Mouse (Mus musculus) sigmoid colon, adult 10 weeks (tissue): ENCODE measurements around the gene Olfr1375. TPM values are rescaled to one million over a fixed set of nuclear protein-coding genes. Genes with fewer than 3 reads are reported as not detected.

Experiments used
- polyA plus RNA-seq: library from polyadenylated mRNA; stranded (reverse); fragments of 350-450 nt; fragmentation: Illumina TruSeq; extraction: RNeasy Lipid Tissue Mini Kit (QIAGEN cat#74804); gene quantifications from one replicate; pipeline ENCODE4 v1.2.3, GENCODE M21; 2014; ENCODE audit warnings: low read depth, low replicate concordance

Olfr1375 gene
- polyA plus RNA-seq: not detected

DNA sequence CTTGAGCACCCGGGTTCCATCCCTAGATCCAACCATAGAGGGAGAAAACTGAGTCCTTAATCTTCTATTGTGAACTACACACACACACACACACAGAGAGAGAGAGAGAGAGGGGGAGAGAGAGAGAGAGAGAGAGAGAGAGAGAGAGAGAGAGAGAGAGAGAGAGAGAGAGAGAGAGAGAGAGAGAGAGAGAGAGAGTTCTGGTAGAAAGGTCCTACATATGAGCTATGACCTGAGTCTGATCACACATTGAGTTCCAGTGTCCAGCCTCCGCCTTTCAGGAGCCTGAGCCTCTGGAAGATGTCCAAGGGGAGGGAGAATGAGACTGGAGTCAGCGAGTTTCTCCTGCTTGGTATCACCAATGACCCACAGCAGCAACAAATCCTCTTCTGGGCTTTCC, at the start of gene Olfr1375:
Gene Olfr1375 (plus strand): TSS at position 301 of the 400 bp plus-strand sequence.

DNA sequence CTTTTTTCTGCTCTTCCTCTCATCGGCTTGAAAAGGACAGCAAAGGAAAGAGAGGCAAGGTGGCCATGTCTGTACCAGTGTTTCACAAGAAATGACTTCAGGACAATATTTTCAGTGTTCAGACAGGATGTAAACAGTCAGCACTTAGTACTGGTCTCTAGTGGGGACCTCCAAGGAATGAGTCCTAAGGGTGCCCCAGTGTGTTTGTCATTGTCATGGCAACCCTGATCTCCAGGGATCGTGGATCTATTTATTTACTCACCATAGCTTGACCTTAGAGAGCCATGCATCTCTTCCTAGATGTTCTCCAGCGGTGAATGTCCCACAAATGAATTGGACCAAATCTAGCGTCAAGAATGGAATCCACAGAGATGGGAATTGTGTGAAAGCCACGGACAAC, 44.6 kb upstream of the Olfr1375 start, which contains the start of gene Olfr51:
Gene Olfr51 (plus strand): TSS at position 301 of the 400 bp plus-strand sequence.

DNA sequence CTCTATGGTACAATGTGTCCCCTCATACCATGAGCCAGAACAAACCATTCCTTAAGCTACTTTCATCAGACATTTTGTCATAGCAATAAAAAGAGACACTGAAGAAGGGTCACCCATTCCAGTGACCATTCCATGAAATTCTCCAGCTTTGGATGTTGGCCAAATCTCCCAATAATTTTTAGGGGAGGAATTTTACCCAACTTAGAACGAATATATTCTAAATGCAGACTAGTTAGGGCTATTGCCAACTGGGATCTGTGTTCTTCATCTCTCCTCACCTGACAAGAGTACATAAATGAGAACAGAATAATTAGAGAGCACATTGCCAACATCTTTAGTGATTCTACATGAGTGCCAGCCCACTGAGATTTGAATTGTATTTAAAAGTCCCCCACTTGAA, 34.0 kb upstream of the Olfr1375 start, which contains the start of gene Olfr54:
Gene Olfr54 (plus strand): TSS at position 301 of the 400 bp plus-strand sequence.

GRCm38 (mm10) chr11:51059151-51059571, 11.3 kb downstream of the Olfr1375 start, which contains the start of gene Zfp354a:
Gene Zfp354a (plus strand): TSS chr11:51059257.

Other genes starting within 250 kb of the Olfr1375 start
- gene Zfp354c, start 220.4 kb upstream of the Olfr1375 start, polyA plus RNA-seq: 6.9 TPM
- gene Zfp879, start 206.6 kb upstream of the Olfr1375 start, polyA plus RNA-seq: 1.5 TPM
- not detected for gene Grm6, start 197.4 kb upstream of the Olfr1375 start, polyA plus RNA-seq
- 1.5 TPM for gene Zfp454, start 160.5 kb upstream of the Olfr1375 start, polyA plus RNA-seq
- 11.9 TPM for gene Zfp2, start 131.9 kb upstream of the Olfr1375 start, polyA plus RNA-seq
- gene Zfp354b, start 116.5 kb upstream of the Olfr1375 start, polyA plus RNA-seq: 1.9 TPM
- not detected for gene 4933414I15Rik, start 104.3 kb upstream of the Olfr1375 start, polyA plus RNA-seq
- not detected for gene Prop1, start 94.3 kb upstream of the Olfr1375 start, polyA plus RNA-seq
- not detected for gene Olfr1378, start 81.6 kb upstream of the Olfr1375 start, polyA plus RNA-seq
- not detected for gene Olfr1377, start 66.1 kb upstream of the Olfr1375 start, polyA plus RNA-seq
- gene Olfr51, start 44.5 kb upstream of the Olfr1375 start, polyA plus RNA-seq: not detected
- not detected for gene Olfr54, start 33.9 kb upstream of the Olfr1375 start, polyA plus RNA-seq
- gene Zfp354a, start 11.1 kb downstream of the Olfr1375 start, polyA plus RNA-seq: 9.4 TPM
- not detected for gene Gm12569, start 172.4 kb downstream of the Olfr1375 start, polyA plus RNA-seq
- 318 TPM for gene Clk4, start 213.6 kb downstream of the Olfr1375 start, polyA plus RNA-seq
- gene BC049762, start 214.9 kb downstream of the Olfr1375 start, polyA plus RNA-seq: not detected
- gene Col23a1, start 241.8 kb downstream of the Olfr1375 start, polyA plus RNA-seq: 2.9 TPM